Mouse (Mus musculus) heart, postnatal 0 days (tissue): ENCODE data around the gene Mrtfb.

ENCODE experiments used
- CTCF ChIP-seq: IDR thresholded peaks from 2 replicates; pipeline ENCODE4 v1.5.1; 2016; ENCODE audit warnings: antibody characterized with exemption, control low read depth, low read depth
- EP300 ChIP-seq: IDR thresholded peaks from 2 replicates; pipeline ENCODE4 v1.6.1; 2016; ENCODE audit warnings: antibody characterized with exemption, low read depth

- TF ChIP-seq CTCF (no peak), EP300 (no peak)
Observed at GRCm38 (mm10) chr16:13332536-13332935, 76.3 kb downstream of the Mrtfb start.
